Mouse (Mus musculus) fibroblast of lung, adult 2 months (primary cell): Measurements from ENCODE around the gene Sclt1.

Source experiments
- DNase-seq: peaks from one replicate; pipeline ENCODE4 v3.0.0-alpha.2; 2011; ENCODE audit warnings: low read depth

Gene Sclt1

DNA sequence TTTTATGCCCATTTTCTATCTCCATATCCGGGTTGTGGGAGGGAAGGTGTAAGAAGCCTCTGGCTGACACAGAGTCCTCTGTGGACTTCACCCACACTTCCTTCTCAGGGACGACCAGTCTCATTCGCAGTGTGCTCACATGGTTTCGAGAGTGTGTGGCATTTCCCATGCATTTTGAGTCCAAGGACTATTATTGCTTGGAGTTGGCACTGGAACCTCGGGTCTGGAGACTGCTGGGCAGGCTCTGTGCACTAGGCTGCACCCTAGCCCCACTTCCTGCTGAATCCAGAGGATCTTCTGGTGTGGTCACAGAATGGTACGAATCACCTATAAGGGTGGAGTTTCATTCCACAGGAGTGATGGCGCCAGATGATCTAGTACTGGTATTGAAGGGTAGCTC is 155.4 kb downstream of the Sclt1 start:
- DNase-seq: peak; percentile 40

DNA sequence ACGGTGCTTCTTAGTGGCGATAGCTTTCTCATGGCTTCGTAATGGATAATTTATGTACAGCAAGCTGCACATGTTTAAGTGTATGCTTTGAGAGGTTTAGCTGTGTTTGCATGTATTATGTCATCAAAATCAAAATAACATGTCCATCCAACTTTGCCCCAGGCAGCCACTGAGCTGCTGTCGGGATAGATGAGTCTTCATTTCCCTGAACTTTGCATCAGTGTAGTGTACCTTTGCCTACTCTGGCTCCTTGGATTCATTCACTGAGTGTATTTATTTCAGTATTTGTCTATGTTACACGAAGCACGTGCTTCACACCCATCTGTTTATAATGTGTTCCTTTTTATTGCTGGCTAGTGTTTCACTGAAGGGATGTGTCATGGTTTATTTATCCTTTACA is 156.0 kb downstream of the Sclt1 start:
- DNase-seq: no peak

DNA sequence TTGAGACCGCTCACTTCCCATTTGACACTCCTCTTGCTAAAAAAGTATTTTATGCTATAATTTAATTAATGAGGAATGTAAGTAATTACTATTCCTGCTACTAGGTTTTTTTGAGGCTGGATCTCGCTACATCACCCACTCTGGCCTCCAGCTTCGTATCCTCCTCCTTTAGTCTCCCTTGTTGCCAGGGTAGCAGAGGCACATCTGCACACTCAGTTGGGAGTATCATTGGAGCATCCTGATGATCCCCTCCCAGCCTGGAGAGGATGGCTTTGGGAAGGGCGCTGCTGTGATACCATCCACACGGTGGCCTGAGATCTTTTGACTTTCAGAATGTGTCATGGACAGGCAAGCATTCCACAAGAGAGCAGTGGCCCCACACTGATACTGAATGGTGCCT is 156.8 kb downstream of the Sclt1 start:
- no peak for DNase-seq

DNA sequence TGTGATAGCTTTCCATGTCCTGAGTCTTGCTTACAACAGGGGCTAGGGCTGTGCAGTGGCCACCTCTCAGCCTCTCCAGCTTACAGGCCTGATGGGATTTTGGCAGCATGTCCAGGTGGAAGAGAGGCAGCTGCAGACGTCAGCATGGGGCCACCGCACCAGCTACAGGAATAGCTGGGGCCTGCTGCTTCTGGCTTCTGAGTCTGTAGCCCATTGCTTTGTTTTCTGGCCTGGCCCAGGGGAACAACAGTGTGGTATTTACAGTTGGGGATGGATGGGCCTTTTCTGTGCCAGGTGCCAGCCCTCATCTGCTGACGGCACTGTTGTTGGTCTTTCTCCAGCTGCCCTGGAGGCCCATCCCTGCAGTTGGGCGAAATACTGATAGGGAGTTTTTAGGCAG is 158.7 kb downstream of the Sclt1 start:
- DNase-seq: no peak

DNA sequence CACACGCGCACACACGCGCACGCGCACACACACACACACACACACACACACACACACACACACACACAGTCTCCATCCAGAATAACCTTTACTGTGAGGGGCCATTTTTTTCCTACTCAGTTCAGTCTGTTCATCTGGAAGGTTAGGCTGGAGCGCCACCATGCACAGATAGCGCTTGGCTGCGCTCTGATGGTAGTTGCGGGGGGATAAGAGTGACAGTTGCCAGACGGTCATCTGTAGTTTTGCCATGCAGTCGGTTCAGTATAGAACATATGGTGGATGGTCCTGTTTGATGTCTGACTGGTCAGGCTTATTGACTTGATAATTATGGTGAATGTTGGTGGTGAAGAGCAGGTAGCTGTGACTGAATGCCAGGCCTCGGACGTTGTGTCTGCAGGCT is 159.2 kb downstream of the Sclt1 start:
- no peak for DNase-seq

DNA sequence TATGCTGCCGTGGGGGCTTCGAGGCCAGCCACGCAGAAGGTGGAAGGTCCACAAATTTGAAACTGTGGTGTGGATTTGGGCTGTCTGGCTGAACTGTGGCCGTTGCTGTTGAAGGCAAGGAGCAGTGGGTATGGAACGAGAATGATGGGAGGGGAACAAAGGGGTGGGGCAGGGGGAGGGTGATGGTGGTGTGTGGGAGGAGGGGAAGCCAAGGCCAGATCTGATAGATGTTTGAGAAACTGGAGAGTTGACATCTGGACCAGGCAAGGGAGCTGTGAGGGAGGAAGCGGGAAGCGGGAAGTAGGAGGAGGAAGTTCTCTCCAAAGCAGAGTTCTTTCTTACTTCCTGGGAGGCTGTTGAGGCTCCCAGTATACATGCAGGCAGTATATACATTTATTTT is 160.1 kb downstream of the Sclt1 start:
- DNase-seq: no peak

DNA sequence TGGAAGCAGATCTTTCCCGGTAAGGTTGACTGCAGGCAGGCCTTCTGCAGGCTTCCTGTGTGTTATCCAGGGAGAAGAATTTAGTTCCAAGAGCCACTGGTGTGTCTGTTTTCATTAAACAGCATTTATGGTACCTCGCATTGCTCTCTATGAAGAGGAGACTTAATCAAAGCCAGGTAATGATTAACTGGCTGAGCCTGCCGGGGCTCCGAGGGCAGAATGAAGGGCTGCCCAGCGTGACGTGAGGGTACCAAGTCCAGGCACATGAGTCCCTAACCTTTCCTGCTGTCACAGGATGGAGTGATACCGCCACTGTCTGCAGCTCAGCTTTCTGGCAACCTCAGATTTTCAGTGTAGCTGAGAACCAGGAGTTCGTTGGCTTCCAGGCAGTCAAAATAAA is 160.9 kb downstream of the Sclt1 start:
- DNase-seq: no peak

DNA sequence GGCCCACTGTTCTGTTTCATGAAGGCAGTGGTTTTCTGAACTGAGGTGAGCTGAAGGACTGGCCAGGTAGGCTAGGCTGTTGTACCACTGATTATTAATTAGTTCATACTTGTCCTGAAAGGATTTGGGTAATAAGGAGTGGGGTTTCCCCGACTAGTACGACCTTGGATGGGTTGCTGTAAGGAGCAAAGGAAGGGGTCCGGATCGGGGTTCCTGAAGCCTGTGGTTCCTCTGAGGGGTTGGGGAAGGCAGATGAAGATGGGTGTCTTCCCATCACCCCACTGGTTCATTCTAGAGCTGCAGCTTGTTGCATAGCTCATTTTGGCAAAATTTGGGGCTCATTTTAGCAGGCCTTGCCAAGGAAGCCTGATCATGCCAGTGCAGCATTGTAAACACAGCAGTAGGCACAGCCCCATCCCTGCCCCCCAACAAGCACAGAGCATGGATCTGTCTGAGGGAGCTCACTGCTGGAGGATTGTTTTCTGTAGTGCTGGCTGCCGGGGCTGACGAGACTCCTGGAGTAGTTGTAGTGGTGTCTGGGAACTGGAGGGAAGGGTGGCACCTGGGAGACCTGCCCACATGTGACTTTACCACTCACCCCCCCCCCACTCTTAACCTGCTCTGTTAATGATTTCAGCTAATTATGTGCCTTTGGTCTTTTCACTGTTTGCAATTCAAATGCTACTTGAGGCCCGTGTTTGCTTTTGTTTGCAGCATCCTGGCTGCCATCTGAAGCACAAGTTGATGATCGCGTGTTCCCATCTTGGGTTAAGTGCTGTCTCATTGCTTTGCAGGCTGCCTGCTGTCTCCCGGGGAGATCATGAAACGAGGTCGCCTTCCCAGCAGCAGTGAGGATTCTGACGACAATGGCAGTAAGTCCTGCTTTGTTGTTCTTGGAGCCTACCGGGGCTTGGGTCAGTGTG is 161.7 kb downstream of the Sclt1 start:
- no peak for DNase-seq

DNA sequence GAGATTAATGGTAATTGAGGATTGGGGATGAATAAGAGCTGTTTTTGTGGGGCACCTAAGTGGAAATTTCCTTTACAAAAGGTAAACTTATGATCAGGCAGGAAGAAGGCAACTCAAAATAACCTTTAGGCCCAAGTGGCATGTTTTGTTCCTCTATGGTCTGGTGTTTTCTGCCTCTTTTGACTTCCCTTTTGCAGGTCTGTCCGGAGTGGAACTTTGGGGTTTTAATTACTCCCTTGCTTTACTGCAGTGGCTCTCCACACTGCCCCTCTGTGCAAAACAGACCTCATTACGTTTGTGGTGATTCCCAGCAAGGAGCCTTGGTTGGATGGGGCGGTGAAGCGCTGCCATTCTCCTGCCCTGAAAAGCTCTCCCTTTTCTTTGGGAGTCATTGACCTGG is 162.4 kb downstream of the Sclt1 start:
- DNase-seq: no peak

DNA sequence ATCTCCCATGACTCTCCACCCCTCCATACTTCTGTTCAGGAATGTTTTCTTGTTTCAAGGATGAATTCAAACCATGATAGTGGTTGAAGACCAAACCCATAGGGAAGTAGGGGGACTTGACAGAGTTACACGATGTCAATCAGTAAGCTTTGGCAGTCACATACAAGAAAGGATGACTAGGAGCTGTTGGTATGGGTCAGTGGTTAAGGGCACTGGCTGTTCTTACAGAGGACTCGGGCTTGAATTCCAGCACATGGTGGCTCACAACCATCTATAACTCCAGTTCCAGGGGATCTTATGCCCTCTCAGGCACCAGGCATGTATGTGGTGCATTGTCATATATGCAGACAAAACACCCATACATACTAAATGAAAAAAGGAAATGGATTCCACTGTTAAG is 165.1 kb downstream of the Sclt1 start:
- no peak for DNase-seq
